Mouse (Mus musculus) CH12F3 (cell line): Measurements from ENCODE around the gene Pdzd8.

ENCODE experiments used
- in situ Hi-C: fragments of 300-500 bp; cut with MboI; formaldehyde crosslinking; loops from 2 replicates; pipeline ENCODE4 v1.14.3; 2020; ENCODE audit warnings: low sequenced_read_pairs

The Pdzd8 gene

DNA sequence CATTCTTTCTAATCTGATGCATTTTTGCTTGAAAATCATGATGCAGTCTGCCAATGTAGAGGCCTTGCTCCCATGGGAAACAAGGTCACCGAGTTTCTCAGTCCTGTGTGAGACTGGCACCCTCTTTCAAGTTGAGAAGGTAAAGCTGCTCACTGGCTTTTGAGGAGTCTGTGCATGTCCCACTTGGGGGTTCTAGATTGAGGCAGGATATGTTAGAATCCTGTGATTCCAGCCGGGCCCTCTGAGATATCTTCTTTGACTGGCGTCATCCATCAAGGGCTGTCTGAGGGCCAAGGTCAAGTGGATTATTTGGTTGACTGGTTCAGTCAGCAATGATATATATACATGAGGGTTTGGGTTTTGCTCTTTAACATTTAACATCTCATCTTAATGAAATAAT is 63.6 kb downstream of the Pdzd8 start:
- in situ Hi-C loops: no loop called here

DNA sequence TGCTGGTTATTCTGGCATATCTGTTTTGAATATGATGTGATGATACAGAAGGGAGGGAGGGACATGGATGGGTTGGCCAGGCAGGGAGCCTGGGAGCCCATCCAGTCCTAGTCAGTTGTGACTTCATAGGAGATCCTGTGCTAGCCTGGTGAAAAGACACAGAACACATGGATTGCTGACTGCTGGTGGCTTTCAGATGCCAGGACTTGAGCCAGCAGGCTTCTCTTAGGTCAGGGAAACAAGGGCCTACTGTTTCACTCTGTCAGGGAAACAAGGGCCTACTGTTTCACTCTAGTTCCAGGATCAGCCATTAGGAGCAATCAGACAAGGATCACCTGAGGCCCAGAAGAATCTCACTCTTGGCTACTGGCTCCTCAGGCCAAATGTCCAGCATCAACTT is 64.7 kb downstream of the Pdzd8 start:
- in situ Hi-C loops: no loop called here

DNA sequence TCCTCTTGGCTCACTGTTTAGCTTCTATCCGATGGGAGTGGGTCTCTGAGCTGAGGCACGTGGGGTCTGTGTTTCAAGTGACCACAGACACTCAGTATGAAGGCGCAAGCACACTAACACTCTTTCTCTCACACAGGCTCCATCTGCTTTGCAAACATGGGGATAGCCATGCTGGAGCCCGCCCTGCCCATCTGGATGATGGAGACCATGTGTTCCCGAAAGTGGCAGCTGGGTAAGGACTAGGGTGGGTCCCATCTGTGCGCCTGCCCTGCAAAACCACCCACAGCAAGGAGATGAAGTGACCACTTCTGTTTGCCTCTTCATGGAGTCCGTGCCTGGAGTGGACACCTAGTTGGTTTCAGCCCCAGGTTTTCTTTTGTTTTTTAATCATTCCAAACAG is 69.2 kb downstream of the Pdzd8 start:
- in situ Hi-C loops: no loop called here

DNA sequence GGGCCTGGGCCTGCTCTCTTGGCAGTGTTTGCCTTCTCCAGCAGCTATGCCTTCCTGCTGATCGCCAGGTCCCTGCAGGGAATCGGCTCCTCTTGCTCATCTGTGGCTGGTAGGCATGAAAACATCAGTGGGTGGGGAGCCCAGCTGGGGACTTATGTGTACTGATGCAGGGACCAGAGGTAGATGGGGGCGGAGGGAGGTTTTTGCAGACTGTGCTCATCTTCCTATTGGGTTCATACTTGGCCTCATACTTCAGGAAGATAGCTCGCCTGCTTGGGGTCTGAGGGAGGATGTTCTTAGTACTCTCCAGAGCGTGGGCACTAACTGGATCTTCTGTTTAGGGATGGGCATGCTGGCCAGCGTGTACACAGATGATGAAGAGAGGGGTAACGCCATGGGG is 72.4 kb downstream of the Pdzd8 start:
- in situ Hi-C loops: no loop called here

DNA sequence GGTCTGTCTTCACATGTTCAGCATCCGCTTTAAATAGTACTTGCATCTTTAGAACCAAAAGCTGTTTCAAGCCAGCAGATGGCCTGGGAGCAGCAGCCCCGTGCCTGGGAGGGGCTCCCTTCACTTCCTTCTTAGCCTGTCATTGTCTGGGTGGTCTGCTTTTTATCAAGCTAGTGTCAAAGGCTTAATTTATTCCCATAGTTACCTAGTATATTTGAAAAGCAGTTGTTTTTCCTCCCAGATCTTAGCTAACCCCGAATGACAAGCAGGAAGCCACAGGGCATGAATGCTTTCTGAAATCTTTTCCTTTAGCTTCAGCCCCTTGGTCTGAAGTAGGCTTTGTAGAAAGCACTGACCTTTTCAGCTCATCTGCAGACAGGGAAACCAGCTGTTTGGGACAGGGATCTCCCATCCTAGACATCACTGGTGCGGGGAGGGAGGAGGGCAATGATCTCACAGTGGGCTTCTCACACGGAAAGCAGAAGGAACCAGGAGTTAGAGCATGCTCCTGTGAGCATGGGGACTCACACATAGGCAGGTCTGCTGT is 78.1 kb downstream of the Pdzd8 start:
- in situ Hi-C loops: no loop called here

DNA sequence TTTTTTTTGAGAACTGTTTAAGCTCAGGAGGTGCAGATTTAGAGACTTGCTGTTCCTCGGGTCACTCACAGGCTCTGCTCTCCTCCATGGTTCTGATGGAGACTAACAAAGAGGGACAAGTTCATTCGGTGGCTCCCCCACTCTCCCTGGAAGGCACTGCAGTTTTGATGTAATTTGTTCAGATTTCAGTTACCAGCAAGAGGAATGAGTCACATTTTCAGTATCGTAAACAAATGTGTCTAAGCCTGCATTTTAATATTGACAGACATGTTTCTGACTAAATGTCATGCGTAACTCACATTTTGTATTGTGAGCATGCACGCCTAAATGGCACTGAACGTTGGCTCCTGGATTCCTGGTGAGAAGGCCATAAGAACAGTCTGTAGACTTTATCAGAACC is 79.7 kb downstream of the Pdzd8 start:
- in situ Hi-C loops: no loop called here

DNA sequence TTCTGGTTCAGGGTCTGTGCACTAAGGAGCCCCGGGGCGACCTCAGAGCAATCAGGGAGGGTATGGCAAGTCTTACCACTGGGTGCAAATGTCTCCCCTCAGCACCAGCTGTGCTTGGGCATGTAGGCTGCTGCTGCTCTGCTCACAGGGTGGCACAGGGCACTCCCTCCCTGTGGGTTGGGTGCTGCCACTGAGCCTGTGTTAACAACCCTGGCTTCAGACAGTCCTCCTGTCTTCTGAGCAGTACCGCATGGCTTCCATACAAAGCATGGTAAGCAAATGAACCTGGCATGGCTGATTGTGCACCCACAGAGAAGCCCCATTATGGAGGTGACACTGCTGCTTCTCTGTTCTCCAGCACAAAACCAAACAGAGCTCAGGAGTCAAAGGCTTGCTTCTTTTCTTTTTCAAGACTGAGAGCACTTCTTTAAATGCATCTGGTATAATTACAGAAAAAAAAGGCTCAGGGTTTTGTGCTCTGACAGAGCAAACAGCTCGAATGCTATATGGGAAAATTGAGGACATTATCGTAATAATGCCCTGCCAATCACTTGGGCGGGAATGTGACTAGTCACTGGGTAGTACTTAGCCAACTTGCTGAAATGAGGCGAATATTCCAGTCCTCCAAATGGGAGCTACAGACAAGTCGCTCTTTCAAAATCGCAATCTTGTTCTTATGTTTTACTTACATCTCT is 80.6 kb downstream of the Pdzd8 start:
- in situ Hi-C loops: no loop called here

DNA sequence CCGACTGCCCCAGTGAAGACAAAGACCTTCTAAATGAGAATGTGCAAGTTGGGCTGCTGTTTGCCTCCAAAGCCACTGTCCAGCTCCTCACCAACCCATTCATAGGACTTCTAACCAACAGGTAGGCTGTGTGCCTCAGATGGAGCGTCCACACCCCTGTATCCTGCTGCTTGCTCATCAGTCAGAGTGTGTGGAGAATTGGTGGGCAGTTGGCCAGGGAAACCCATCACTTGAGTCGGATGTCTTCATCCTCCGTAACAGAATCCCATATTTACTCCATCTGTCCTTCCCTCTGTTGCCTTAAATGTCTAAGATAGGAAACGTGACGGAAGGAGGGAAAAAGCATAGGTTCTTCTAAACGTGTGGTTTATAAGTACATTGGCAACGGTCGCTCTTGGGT is 82.4 kb downstream of the Pdzd8 start:
- in situ Hi-C loops: no loop called here

DNA sequence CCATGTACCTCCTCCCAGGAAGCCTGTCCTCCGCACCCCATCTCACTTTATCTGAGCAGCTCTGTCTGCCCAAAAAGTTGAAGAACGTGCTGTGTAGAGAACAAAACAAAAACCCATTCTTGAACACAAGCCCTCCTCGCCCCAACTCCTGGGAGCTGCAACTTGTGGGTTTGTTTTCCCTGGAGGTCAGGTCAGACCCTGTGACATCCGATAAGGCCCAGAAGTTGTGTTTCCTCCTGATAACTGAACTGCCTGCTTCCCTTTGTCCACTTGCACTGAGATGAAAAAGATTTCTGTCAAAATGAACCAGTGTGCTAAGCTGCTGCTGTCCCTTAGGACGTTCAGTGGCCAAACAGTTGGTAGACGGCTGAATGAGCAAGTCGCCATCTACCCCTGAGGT is 84.0 kb downstream of the Pdzd8 start:
- in situ Hi-C loops: no loop called here

DNA sequence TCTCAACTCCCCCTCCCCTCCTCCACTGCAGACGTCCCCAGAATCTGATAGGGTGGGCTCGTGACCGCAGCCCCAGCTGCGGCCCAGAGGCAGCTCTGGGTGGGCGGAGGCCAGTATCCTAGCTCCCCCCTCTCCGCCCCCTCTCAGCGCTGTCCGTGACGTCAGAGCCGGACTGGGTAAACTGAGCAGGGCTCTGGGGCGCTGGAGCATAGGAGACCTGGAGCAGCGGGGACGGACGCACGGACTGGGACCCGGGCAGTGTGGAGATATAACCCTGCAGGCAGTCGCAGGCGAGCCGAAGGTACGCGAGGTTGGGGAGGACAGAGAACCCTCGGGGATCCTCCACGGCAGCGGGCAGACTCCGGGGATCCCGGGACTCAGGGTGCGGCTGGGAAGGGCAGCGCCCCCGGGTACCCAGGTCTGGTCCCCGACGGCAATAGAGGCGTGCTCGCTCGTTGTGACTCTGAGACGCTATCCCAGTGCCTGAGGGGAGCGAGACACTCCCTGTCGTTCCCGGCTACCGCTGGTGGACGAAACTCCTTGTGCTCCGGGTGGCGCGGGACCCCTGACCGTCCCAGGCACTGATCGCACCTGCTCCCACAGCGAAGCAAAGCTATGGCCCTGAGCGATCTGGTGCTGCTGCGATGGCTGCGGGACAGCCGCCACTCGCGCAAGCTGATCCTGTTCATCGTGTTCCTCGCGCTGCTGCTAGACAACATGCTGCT is 84.7 kb downstream of the Pdzd8 start, which contains the start of gene Slc18a2:
Gene Slc18a2, plus strand, starts transcription at position 179 of the 725 bp plus-strand sequence.
- in situ Hi-C loops: no loop called here

DNA sequence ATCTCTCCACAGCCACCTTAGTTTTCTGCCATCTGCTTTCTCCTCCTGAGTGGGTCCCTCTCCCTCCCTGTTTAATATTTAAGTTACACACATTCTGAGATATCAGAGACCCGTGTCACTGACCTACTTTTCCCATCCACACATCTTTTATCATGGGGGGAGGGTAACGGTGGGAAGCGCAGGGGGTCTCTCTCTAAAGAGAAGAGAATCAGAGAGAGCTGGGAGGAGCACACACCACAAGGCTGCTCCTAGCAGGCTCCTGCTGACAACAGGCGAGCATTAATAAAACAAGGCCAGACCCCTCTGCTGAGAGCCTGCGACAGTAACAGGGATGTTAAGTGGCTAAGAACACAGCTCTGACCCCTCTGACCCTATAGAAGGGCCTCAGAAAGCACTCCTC is 85.9 kb downstream of the Pdzd8 start:
- in situ Hi-C loops: no loop called here

DNA sequence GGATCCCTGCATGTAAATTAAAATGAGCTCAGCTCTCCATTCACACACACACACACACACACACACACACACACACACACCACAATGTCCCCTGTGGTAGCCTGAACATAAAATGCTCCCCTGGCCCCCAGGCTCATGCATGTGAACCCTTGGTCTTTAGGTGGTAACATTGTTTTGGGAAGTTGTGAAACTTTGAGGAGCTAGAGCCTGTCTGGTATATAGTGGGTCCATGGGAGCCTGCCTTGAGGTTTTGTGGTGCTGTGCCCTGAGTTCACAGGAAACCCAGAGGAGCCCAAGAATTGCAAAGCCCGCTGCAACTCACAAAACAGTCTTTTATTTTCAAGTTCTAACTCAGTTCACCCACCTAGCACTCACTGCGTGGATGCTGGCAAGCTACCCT is 92.9 kb downstream of the Pdzd8 start:
- in situ Hi-C loops: no loop called here

DNA sequence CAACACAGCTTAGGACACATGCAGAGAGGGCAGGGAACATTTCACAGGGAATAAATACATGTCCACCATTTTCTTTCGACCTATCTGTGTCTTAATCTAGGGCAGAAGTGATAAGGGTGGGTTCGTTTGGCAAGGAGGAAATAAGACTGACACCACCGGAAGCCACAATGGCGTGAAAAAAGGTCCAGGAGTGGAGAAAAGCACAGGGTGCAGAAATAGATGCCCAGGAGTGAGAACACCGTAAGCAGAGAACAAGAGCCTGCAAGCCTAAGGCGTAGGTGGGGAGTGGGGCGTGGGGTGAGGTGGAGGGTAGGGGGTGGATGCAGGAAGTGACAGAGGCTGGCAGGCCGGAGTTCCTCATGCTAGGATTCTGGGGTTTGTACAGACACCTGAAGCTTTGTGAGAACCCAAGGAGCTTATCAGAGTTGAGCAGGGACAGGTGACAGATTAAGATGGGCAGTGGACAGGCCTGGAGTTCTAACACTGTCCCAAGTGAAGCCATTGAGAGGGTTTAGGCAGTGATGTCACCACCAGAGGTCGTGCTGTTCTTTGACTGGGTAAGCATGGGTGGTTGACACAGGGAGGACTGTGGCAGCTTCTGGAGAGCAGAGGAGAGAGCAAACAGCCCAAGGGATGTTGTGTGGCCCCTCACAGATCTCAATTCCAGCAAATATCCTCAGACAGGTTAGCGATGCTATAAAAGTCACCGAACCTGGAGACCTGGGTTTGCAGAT is 96.9 kb downstream of the Pdzd8 start:
- in situ Hi-C loops: no loop called here

DNA sequence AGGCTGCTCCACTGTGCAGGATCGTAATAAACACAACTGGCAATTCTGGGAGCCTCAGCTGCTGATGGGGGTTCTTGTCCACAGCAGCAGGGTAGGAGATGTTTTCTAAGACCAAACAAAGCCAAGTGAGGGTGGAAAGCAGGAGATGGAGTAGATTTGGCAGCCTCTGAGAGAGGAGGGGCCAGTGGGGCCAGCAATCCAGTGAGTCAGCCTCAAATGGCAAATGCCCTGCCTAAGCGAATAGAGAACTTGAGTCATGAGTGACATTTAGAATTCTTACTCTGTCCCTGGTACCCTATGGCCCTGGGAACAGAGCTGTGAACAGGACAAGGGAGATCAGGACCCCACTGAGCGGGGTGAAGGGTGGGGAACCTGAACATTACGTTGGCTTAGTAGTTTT is 97.4 kb downstream of the Pdzd8 start:
- in situ Hi-C loops: no loop called here
